Mouse (Mus musculus): ENCODE data around the gene Scg3. TPM values are rescaled to one million over a fixed set of nuclear protein-coding genes. Genes with fewer than 3 reads are reported as not detected.
"Not testable (repeated sequence)": the region's sequence is repeated elsewhere in the genome, so short reads cannot be mapped to it uniquely, and the experiment has no call there.

The Scg3 gene
- total RNA-seq (2018; cell fraction: chromatin; rRNA removed) = not detected
- total RNA-seq (2018; cell fraction: cytosol; rRNA removed) = not detected
- not detected for total RNA-seq (2018; cell fraction: nucleus; rRNA removed)
- not detected in 3 replicates for polyA plus RNA-seq (2018)

DNA sequence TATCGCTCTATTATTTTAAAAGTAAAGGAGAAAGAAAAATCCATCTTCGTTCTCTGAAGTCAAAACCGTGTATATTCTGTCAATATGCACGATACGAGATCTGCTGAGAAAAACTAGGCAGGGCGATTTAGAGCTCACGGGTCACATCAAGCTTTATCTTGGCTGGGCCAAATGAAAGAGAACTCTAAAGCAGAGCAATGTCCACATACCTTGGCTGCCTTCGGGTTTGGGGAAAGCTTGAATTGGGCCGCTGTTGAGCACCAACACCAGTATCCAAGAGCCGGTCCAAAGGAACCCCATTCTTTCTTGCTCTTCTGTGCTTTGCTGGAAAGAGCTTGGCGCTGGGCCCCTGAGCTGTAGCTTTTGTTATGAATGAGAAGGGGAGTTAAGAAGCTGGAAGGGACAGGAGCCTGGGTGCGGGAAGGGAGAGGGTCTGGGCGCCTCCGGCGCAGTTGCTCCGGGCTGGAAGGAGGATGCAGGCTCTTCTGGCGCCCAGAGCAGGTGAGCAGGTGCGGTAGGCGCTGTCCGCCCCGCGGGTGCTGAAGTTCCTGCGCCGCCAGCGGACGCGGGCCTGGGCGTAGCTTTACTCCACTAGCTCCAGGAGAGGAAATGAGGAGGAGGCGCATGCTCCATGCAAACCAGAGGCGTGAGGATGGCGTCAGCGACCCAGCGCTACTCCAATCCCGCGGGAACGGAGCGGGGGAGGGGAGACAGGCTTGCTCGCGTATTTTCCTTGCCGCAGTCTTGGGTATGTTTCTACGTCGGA lies at the start of gene Scg3:
Scg3 (minus strand) TSS at position 631 of the 766 bp plus-strand sequence.
- 18% methylated on average over 42 of the region's 42 CpGs for WGBS (ENCODE audit: missing documents)
- Histone ChIP-seq H3K27ac (no peak within 1 kb of the TSS), H3K79me2 (ENCODE audit: inconsistent target) (no peaks in the 10 kb centered on the region), H3K36me3 (ENCODE audit: inconsistent target) (no peaks in the 10 kb centered on the region), H3K4me3 (ENCODE audit: inconsistent target) (no peak within 1 kb of the TSS)

DNA sequence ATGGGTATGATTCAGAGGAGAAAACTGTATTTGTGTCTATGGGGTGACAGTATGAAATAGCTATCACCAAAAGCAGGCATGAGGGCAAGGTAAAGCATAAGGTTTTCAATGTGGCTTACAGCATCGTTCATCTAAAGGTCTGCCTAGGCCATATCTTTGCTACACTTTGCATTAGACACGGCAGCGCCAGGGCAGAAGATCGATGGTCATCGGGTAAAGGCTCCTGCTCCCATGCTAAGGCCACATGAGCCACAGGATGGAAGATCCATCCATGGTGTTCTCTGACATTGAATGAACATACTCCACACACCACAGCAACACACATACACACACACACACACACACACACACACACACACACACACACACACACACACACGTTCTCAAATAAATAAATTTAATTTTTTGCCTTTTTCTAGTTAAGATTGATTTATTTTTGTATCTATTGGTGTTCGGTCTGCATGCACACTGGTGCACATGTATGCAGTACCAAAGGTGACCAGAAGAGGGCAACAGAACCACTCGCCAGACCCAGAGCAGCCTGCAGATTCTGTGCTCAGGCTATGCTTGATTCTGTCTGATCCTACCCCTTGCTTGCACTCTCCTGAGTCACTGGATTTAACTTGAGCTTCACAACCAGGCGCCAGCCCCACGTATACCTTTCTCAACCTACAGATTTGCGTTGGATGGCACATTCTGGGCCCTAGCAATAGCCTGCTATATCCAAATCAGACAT lies 36.3 kb upstream of the Scg3 start:
- 48% methylated on average over 10 of the region's 11 CpGs for WGBS (ENCODE audit: missing documents)
- Histone ChIP-seq H3K79me2 (ENCODE audit: inconsistent target) (no peaks in the 10 kb centered on the region), H3K36me3 (ENCODE audit: inconsistent target) (no peaks in the 10 kb centered on the region), H3K4me3 (ENCODE audit: inconsistent target) (no peak overlapping the region), H3K27ac (no peak overlapping the region)

GRCm38 (mm10) chr9:75719481-75719880 lies 35.6 kb upstream of the Scg3 start:
- Histone ChIP-seq H3K36me3 (ENCODE audit: inconsistent target) (no peaks in the 10 kb centered on the region), H3K27ac (no peak overlapping the region), H3K79me2 (ENCODE audit: inconsistent target) (no peaks in the 10 kb centered on the region), H3K4me3 (ENCODE audit: inconsistent target) (no peak overlapping the region)
- WGBS (ENCODE audit: missing documents) = 93% methylated on average over 3 of the region's 3 CpGs

DNA sequence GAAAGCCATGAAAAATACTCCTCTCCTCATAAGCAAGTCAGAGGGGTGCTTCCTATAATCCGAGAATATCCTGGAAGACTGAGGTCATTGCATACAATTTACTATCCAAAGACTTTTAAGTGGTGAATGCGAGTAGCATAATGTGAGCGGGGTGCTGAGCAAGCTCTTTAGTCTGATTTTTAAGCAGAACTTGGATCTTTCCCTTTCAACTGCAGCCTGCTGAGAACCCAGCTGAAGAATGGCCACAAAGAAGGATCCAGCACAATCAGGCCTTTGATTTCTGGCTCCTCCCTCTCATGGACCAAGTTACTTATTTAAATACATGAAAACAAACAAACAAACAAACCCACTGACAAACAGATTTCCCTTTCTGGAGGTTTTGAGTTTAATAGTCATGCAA lies 916 bp upstream of the Scg3 start:
- Histone ChIP-seq H3K4me3 (ENCODE audit: inconsistent target) (no peak overlapping the region), H3K27ac (no peak overlapping the region), H3K36me3 (ENCODE audit: inconsistent target) (no peaks in the 10 kb centered on the region), H3K79me2 (ENCODE audit: inconsistent target) (no peaks in the 10 kb centered on the region)
- 63% methylated on average over 3 of the region's 3 CpGs for WGBS (ENCODE audit: missing documents)

DNA sequence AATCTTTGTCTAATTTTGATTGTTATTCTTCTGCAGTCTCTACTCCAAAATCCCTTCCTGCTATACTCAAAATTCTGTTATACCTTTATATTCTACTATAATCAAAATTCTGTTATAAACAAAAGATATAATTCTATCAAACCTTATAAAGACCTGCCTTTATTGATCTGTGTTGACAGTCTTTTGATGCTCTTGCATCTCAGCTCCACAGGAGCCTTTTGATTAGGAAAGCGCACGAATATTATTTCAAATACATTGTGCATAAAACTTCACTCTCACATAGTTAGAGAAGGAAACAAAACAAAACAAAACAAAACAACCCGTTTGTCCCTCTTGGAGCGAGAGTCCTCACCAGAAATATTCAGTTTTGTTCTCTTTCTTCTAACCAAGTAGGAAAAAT lies 436 bp upstream of the Scg3 start:
- Histone ChIP-seq H3K27ac (no peak overlapping the region), H3K79me2 (ENCODE audit: inconsistent target) (no peaks in the 10 kb centered on the region), H3K36me3 (ENCODE audit: inconsistent target) (no peaks in the 10 kb centered on the region), H3K4me3 (ENCODE audit: inconsistent target) (no peak overlapping the region)
- WGBS (ENCODE audit: missing documents) = 67% methylated on average over 4 of the region's 4 CpGs

GRCm38 (mm10) chr9:75680606-75681005 lies 3.2 kb downstream of the Scg3 start:
- Histone ChIP-seq H3K79me2 (ENCODE audit: inconsistent target) (no peaks in the 10 kb centered on the region), H3K27ac (no peak overlapping the region), H3K36me3 (ENCODE audit: inconsistent target) (no peaks in the 10 kb centered on the region), H3K4me3 (ENCODE audit: inconsistent target) (no peak overlapping the region)
- 91% methylated on average over 5 of the region's 5 CpGs for WGBS (ENCODE audit: missing documents)

- H3K27ac ChIP-seq = no peak overlapping the region
- 87% methylated on average over 4 of the region's 4 CpGs for WGBS (ENCODE audit: missing documents)
- H3K4me3 ChIP-seq (ENCODE audit: inconsistent target) = no peak overlapping the region
- H3K36me3 ChIP-seq (ENCODE audit: inconsistent target) = no peaks in the 10 kb centered on the region
- no peaks in the 10 kb centered on the region for H3K79me2 ChIP-seq (ENCODE audit: inconsistent target)
These were observed 4.2 kb downstream of the Scg3 start for GRCm38 (mm10) chr9:75679629-75680028.

DNA sequence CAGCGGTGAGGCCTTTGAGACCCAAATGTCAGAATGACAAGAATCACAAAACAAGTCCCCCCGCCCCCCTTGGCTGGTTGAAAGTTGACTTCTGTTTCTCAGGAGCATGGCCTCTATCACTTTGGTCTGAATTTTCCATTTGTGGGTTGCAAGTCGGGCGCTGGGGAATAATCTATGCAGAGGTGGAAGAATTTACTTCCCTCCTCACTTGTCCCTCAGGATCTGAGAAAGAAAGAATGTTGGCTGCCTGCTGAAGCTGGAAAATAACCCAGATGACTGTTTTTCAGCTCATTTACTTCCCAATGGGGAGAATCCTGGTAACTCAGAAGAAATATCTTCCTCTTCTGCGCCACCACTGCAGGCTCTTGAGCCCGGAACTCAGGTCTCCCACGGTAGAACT lies 5.5 kb downstream of the Scg3 start:
- no peak overlapping the region for H3K27ac ChIP-seq
- no peaks in the 10 kb centered on the region for H3K36me3 ChIP-seq (ENCODE audit: inconsistent target)
- no peak overlapping the region for H3K4me3 ChIP-seq (ENCODE audit: inconsistent target)
- WGBS (ENCODE audit: missing documents) = 83% methylated on average over 7 of the region's 7 CpGs
- H3K79me2 ChIP-seq (ENCODE audit: inconsistent target) = no peaks in the 10 kb centered on the region

DNA sequence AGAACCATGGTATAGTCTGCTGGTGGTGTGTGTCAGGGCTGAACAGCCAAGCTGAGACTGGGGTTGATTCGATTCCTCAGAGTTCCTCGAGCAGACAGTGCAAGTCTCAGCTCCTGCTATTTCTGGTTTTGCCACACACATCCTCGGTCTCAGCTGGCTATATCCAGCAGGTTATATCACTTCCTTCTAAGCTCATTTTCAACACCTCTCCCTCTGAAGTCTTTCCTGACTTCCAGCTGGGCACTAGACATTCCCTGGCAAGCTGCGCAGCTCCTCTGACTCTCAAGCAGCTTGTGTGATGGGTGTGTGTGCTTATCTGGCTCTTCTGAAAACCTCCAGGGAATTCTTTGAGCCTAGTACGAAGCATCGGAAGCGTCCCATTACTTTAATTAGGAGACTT lies 7.6 kb downstream of the Scg3 start:
- Histone ChIP-seq H3K27ac (no peak overlapping the region), H3K4me3 (ENCODE audit: inconsistent target) (no peak overlapping the region), H3K36me3 (ENCODE audit: inconsistent target) (no peaks in the 10 kb centered on the region), H3K79me2 (ENCODE audit: inconsistent target) (no peaks in the 10 kb centered on the region)
- WGBS (ENCODE audit: missing documents) = 83% methylated on average over 7 of the region's 7 CpGs

DNA sequence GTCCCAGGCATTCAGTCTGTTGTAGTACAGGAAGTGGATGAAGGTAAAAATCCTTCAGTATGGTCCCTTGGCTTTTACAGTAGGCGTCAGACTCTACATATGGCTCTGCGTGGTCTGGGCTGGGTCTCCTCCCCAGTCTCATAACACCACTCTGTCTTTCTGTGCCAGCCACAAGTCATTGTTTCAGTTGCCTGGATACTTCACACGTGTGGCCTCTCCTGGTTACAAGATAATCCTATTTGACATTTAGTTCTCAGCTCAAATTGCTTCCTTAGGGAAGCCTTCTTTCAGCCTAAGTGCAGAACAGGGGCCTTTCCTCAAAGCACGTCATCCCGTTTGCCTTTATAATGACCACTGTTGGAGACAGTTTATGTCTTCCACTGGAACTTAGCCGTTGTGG lies 11.1 kb downstream of the Scg3 start:
- Histone ChIP-seq H3K36me3 (ENCODE audit: inconsistent target) (no peaks in the 10 kb centered on the region), H3K27ac (no peak overlapping the region), H3K79me2 (ENCODE audit: inconsistent target) (no peaks in the 10 kb centered on the region), H3K4me3 (ENCODE audit: inconsistent target) (no peak overlapping the region)
- WGBS (ENCODE audit: missing documents) = 88% methylated on average over 6 of the region's 6 CpGs

DNA sequence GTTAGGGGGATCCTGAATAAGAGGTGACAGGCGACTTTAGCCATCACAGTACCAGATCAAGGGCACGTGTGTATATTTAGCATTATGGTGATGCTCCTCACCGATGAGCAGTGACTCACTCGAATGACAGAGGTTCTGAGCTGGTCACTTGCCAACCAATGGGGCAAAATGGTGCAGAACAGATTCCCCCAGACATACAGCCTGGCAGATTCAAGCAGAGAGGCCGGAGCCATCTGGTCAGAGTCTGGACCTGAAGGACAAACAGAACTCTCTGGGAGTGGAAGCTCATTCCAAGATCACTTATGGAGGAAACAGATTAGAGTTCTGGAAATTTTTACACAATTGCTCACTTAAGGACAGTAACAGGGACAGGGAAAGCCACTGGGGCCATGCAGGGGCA lies 17.2 kb downstream of the Scg3 start:
- Histone ChIP-seq H3K36me3 (ENCODE audit: inconsistent target) (no peaks in the 10 kb centered on the region), H3K4me3 (ENCODE audit: inconsistent target) (no peak overlapping the region), H3K27ac (no peak overlapping the region), H3K79me2 (ENCODE audit: inconsistent target) (no peaks in the 10 kb centered on the region)
- 69% methylated on average over 5 of the region's 5 CpGs for WGBS (ENCODE audit: missing documents)

DNA sequence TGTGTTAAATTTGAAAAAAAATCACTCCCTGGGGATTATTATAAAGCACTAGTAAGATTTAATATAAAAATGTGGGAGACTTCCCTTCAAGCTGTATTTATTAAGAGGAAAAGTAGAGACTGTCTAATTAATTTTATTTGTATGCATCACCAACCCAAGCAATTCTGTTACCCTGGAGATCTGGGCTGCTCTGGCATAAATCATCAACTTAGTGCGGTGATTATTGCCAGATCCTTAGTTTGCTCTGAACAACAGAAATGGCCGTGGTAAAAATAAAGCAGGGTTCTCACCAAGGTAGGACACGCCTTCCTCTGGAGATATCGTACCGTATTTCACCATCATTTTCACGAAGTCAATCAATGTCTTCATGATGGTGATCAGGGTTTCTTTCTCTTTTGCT lies 18.5 kb downstream of the Scg3 start:
- 89% methylated on average over 6 of the region's 6 CpGs for WGBS (ENCODE audit: missing documents)
- Histone ChIP-seq H3K27ac (no peak overlapping the region), H3K36me3 (ENCODE audit: inconsistent target) (no peaks in the 10 kb centered on the region), H3K79me2 (ENCODE audit: inconsistent target) (no peaks in the 10 kb centered on the region), H3K4me3 (ENCODE audit: inconsistent target) (no peak overlapping the region)

DNA sequence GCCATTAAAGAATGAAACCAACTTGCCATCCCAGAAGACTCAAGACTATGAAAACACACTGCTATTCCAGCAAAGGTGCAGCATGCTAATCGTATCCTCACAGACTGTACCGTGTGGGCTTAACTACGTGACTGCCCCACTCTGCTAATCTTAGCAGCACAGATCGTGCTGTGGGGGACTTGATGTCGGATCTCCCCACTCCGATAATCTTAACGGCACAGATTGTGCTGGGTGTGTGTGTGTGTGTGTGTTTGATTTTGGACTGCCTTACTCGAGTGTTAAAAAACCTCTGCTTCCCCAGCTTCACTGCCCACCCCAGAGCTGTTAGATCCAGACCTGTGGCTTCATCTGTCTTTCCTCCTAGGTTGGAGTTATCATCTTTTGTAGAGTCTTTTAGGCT lies 22.9 kb downstream of the Scg3 start:
- no peak overlapping the region for H3K27ac ChIP-seq
- no peaks in the 10 kb centered on the region for H3K36me3 ChIP-seq (ENCODE audit: inconsistent target)
- H3K79me2 ChIP-seq (ENCODE audit: inconsistent target) = no peaks in the 10 kb centered on the region
- H3K4me3 ChIP-seq (ENCODE audit: inconsistent target) = no peak overlapping the region
- WGBS (ENCODE audit: missing documents) = 94% methylated on average over 8 of the region's 8 CpGs

DNA sequence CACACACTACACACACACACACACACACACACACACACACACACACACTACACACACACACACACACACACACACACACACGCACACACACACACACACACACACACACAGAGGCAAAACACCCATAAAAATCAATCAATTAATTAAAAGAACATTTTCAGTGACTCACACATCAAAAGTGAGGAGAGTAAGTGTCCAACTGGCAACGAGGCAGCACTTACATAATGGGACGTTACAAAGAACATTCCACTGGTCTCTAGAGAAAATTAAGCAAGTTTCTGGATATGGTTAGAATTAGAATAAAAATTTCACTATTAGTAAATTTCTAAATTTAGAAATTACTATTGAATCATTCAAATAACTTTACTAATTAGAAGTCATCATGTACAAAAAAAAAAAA lies 27.4 kb downstream of the Scg3 start:
- not testable (repeated sequence) for H3K36me3 ChIP-seq (ENCODE audit: inconsistent target); H3K4me3 ChIP-seq (ENCODE audit: inconsistent target); H3K79me2 ChIP-seq (ENCODE audit: inconsistent target); H3K27ac ChIP-seq
- 88% methylated on average over 2 of the region's 3 CpGs for WGBS (ENCODE audit: missing documents)

Data from macrophage (primary cell).